Mouse (Mus musculus) retina, embryonic 14.5 days (tissue): ENCODE results near the gene Tnnc1.

Experiments used
- DNase-seq: peaks from one replicate; pipeline ENCODE4 v3.0.0-alpha.2; 2015; ENCODE audit warnings: low spot score

Tnnc1 gene

GRCm38 (mm10) chr14:31208084-31208483 lies at the start of gene Tnnc1:
Gene Tnnc1 (plus strand): TSS chr14:31208312.
- DNase-seq: no peak

GRCm38 (mm10) chr14:31160196-31161150 lies 47.6 kb upstream of the Tnnc1 start:
- no peak for DNase-seq

- no peak for DNase-seq
These were observed 46.9 kb upstream of the Tnnc1 start for GRCm38 (mm10) chr14:31161191-31161590.

- peak; percentile 9 for DNase-seq
These were observed 46.5 kb upstream of the Tnnc1 start for GRCm38 (mm10) chr14:31161638-31162037.

GRCm38 (mm10) chr14:31164067-31164466 lies 44.0 kb upstream of the Tnnc1 start:
- no peak for DNase-seq

- no peak for DNase-seq
These were observed 43.1 kb upstream of the Tnnc1 start for GRCm38 (mm10) chr14:31165010-31165409.

- DNase-seq: no peak
These were observed 42.7 kb upstream of the Tnnc1 start for GRCm38 (mm10) chr14:31165458-31165857.

GRCm38 (mm10) chr14:31165991-31166630 lies 42.0 kb upstream of the Tnnc1 start:
- DNase-seq: no peak

- no peak for DNase-seq
These were observed 41.3 kb upstream of the Tnnc1 start for GRCm38 (mm10) chr14:31166827-31167226.

- DNase-seq: no peak
These were observed 39.7 kb upstream of the Tnnc1 start, which contains the start of gene Stab1 for GRCm38 (mm10) chr14:31168425-31168824. Gene Stab1 (minus strand): TSS chr14:31168641.

- no peak for DNase-seq
These were observed 38.6 kb upstream of the Tnnc1 start for GRCm38 (mm10) chr14:31169508-31169907.

- no peak for DNase-seq
These were observed 37.1 kb upstream of the Tnnc1 start for GRCm38 (mm10) chr14:31170963-31171362.

- DNase-seq: no peak
These were observed 36.7 kb upstream of the Tnnc1 start for GRCm38 (mm10) chr14:31171386-31171785.

- no peak for DNase-seq
These were observed 36.3 kb upstream of the Tnnc1 start for GRCm38 (mm10) chr14:31171821-31172220.

GRCm38 (mm10) chr14:31172781-31173455 lies 35.2 kb upstream of the Tnnc1 start:
- no peak for DNase-seq

- no peak for DNase-seq
These were observed 34.6 kb upstream of the Tnnc1 start for GRCm38 (mm10) chr14:31173537-31173936.

- DNase-seq: no peak
These were observed 30.8 kb upstream of the Tnnc1 start for GRCm38 (mm10) chr14:31177287-31177686.

- DNase-seq: no peak
These were observed 30.4 kb upstream of the Tnnc1 start for GRCm38 (mm10) chr14:31177715-31178114.

GRCm38 (mm10) chr14:31179677-31180365 lies 28.3 kb upstream of the Tnnc1 start:
- DNase-seq: no peak

- no peak for DNase-seq
These were observed 26.6 kb upstream of the Tnnc1 start for GRCm38 (mm10) chr14:31181512-31181911.

- no peak for DNase-seq
These were observed 25.3 kb upstream of the Tnnc1 start for GRCm38 (mm10) chr14:31182786-31183290.

GRCm38 (mm10) chr14:31183541-31183940 lies 24.6 kb upstream of the Tnnc1 start:
- DNase-seq: no peak
